Mouse (Mus musculus) embryo, embryonic 10.5 days (tissue): ENCODE results near the gene Arpc3.
"Not testable (repeated sequence)": the region's sequence is repeated elsewhere in the genome, so short reads cannot be mapped to it uniquely, and the experiment has no call there.

Experiments
- DNase-seq: peaks from one replicate; pipeline ENCODE4 v3.0.0-alpha.2; 2015; ENCODE audit warnings: low spot score

Arpc3 gene

DNA sequence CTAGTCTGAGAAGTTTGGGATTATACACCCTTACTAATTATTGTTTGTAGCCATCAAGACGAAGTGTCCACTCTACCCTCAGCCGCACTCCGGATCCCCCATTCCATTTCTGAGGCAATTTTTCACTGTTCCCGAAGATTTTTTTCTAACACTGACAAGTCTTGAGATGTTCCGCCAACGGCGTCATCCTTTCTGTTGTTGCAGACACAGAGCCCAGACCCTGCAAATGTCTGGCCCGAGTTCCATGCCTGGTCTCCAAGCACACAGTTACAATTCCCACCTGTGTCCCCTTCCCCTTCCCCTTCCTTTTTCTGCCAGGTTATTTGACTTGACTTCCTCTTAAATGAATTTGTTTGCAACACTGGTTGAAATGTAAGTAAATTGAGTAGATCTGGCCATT is 8.2 kb downstream of the Arpc3 start:
- DNase-seq: no peak

GRCm38 (mm10) chr5:122400628-122401302 is 9.1 kb downstream of the Arpc3 start:
- DNase-seq: no peak

DNA sequence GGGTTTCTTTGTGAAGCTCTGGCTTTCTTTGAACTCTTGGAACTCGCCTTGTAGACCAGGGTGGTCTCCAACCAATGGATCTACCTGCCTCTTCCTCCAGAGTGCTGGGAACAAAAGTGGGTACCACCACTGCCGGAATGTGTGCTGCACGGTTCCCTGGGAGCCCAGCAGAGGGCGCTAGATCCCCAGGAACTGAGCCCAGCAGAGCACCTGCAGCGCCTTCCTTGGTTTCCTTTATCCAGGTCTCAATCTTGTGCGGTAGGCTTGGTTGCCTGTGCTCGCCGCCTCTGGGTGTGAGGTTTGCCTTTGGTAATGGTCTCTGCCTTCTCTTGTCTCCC is 9.6 kb downstream of the Arpc3 start:
- peak; percentile 73 for DNase-seq

- no peak for DNase-seq
These were observed 10.5 kb downstream of the Arpc3 start for GRCm38 (mm10) chr5:122402160-122402559.

GRCm38 (mm10) chr5:122402772-122403171 is 11.1 kb downstream of the Arpc3 start:
- DNase-seq: no peak

GRCm38 (mm10) chr5:122403362-122403761 is 11.7 kb downstream of the Arpc3 start:
- DNase-seq: no peak

DNA sequence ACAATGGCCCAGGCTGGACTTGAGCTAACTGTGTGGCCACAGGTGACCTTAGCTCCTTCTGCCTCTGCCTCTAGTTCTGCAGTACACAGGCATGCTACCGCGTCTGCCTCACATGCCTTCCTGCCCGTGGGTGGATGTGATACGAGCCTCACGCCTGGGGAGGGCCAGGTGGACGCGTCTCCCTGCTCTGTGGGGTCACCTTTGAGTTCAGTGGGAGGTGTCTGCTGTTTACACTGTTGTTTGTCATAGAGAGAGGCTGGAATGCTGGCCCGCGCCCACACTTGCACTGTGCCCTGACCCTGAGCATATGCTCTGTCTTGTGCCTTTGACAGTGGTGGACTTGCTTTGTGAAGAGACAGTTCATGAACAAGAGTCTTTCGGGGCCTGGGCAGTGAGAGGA is 13.9 kb downstream of the Arpc3 start:
- DNase-seq: no peak

DNA sequence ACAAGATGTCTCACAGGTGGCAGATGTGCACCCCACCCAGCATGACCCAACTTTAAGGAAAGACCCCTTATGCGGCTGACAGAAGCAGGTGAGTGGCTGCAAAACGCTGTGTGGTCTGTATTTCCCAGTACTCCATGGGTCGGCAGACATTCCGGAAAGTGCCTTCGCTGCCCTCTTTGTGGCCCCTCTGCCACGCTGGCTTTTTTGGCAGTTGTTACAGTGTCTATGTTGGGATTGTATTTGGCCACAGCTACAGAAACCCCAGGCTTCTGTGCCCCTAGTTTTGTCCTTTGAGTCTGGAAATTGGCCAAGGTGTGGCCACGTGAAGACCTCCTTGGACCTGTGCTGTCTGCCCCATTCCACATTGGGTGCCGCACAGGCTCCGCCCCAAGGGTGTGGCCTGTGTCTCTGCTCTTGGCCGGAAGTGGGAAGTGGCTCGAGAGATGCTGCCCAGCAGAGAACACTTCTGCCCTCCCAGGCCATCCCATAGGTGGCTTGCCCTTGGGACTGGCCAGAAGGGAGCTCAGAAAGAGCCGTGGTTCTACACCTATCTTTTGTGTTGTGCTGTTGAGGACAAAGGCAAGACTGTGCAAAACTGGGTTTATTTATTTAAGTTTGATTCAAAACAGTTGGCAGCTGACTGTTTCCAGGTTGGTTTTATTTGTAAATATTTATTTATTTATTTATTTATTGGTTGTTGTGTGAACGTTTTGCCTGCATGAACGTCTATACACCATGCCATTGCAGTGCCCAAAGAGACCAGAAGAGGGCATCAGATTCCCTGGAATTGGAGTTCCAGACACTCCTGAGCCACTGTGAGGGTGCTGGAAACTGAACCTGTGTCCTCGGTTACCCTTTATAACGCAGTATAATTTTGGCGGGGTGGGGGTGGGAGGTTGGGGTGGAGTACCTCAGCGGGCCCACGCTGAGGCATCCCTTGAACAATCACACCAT is 18.3 kb downstream of the Arpc3 start:
- no peak for DNase-seq

DNA sequence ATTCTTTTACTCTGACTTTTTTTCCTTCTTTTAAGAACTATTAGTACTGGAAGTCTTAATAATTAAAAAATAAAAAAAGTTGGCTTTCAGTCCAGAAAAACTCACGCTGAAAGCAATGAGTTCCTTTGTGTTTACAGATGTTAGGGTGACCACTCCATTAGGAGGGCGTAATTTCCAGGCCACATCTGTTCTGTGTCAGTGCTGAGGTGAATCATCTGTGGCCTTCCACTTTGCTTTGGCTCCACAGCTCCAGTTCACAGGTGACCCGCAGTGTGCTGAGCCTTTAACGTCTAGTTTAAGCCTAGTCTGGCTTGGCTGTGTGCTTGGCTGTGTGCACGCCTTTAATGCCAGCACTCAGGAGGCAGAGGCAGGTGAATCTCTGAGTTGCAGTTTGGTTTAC is 20.2 kb downstream of the Arpc3 start:
- DNase-seq: no peak

GRCm38 (mm10) chr5:122412826-122413225 is 21.1 kb downstream of the Arpc3 start:
- no peak for DNase-seq

DNA sequence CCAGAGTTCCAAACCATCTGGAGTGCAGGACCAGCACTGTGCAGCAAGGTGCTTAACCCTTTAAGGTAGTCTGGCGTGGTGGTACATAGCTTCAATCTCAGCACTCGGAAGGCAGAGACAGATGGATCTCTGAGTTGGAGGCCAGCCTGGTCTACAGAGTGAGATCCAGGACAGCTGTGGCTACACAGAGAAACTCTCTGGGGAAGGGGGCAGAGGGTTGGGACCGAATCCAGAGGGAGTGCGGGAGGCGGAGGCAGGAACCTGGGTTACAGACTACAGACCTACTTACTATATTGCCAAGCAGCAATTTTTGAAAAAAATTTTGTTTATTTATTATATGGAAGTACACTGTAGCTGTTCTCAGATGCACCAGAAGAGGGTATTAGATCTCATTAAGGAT is 22.7 kb downstream of the Arpc3 start:
- DNase-seq: no peak

- no peak for DNase-seq
These were observed 23.8 kb downstream of the Arpc3 start for GRCm38 (mm10) chr5:122415465-122415864.

GRCm38 (mm10) chr5:122420676-122421075 is 29.0 kb downstream of the Arpc3 start:
- not testable (repeated sequence) for DNase-seq

- DNase-seq: peak; percentile 7
These were observed 29.8 kb downstream of the Arpc3 start, which contains the start of gene Anapc7 for GRCm38 (mm10) chr5:122421271-122422068. Gene Anapc7 (plus strand): TSS chr5:122421693.

DNA sequence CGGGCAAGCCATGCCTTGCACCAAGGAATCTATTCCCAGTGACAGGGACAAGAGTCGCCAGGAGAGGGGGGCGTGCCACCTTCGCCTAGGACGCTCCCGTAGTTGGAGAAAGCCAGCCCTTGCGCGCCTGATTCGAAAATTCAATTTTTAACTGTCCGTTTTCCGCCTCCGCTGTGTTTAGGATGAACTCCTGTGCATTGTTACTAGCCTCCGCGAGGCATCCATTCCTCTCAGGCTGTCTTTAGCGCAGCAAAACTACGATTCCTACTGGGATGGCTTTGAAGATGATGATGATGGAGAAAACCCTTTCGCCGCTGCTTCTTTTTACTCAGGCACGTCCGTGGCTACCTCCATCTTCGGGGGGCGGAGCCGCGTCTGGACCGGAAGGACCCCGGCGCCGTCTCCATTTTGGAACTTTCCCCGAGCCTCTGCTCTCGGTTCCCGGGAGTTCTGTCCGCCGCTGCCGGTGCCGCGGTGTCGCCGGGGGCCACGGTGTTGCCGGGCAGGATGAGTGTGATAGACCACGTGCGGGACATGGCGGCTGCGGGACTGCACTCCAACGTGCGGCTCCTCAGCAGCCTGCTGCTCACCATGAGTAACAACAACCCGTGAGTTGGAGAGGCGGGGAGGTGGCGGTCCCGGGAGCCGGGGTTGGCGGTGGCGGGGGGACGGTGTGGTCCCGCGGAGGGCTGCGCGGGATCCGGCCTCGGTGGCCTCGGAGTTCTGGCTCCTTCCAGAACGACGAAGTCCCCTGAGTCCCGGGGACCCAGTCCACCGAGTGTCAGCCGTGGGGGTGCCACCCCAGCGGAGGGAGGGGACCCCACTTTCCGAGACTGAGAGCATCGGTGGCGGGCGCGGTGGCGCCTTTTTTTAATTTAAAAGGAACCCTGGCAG is 30.6 kb downstream of the Arpc3 start:
- peak; percentile 93 for DNase-seq

- DNase-seq: no peak
These were observed 31.4 kb downstream of the Arpc3 start for GRCm38 (mm10) chr5:122423083-122423482.

DNA sequence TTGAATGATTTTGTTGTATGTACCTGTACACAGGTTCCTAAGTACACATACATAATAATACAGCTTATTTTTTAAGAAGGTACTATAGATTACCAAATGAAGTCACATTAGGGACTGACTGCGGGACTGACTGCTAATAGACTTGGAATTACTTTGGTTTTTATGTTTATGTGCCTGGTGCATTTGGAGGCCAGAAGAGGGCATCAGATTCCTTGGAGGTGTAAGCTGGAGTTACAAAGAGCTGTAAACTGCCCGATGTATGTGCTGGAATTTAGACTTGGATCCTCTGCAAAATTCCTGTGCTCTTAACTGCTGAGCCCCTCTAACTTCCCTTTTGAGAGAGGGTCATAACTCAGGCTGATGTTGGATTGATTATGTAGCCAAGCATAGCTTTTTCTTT is 33.9 kb downstream of the Arpc3 start:
- no peak for DNase-seq

DNA sequence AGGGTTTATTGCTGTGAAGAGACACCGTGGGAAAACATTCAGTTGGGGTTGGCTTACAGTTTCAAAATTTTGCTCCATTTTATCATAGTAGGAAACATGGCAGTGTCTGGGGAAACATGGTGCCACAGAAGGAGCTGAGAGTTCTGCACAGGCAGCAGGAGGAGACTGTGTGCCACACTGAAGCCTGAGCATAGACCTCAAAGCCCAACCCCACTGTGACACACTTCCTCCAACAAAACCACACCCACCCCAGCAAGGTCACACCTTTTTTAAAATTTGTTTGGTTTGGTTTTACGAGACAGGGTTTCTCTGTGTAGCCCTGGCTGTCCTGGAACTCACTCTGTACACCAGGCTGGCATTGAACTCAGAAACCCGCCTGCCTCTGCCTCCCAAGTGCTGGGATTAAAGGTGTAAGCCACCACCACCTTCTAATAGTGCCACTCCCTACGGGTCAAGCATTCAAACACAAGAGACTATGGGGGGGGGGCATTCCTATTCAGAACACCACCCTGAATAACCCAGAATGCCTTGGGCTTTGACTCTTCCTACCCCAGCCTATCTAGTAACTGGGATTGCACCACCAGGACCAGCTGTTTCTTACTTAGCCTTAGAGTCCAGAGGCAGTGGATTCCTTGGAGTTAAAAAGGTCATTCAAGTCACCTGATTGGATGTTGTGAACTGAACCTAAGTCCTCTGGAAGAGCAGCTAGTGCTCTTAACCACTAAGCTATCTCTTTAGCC is 38.5 kb downstream of the Arpc3 start:
- no peak for DNase-seq

GRCm38 (mm10) chr5:122431221-122431620 is 39.5 kb downstream of the Arpc3 start:
- DNase-seq: no peak

DNA sequence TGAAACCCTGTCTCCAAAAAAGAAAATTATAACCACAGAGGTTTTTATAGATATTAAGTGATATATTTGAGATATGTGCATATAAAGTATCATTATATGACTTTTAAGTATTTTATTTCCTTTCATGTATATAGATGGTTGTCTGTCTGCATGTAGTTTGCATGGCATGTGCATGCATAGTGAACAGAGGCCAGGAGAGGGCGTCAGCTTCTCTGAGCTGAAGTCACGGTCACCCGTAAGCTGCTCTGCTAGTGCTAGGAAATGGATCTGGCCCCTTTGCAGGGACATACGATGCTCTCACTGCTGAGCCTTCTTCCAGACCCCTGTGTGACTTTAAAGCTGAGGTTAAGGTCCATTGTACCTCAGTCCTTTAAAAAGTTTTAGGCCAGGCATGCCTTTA is 42.9 kb downstream of the Arpc3 start:
- no peak for DNase-seq
